Mouse (Mus musculus) retina, embryonic 14.5 days (tissue): ENCODE data around the gene Mthfd2.
A peak's percentile ranks its signal among the peaks of the same experiment; 100 is the strongest.

Experiments
- DNase-seq: peaks from one replicate; pipeline ENCODE4 v3.0.0-alpha.2; 2015; ENCODE audit warnings: low spot score

The Mthfd2 gene

DNA sequence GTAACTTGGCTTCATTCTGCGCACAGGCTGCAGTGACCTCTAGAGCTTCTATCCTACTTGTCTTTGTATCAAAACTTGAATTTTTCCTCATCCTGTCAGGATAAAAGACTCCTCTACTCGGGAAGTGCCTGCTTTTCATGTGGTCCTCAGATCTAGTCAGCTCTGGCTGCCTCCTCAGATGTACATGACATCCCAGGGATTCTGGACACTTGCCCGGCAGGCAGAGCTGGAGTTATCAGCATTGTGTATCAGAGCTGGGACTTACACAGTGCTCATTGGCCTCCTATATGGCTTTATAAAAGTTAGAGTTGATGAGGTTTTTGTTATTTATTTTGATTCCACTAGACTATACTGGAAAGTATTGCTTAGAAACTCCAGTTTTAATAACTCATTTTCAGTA is 15.7 kb upstream of the Mthfd2 start:
- DNase-seq = no peak

DNA sequence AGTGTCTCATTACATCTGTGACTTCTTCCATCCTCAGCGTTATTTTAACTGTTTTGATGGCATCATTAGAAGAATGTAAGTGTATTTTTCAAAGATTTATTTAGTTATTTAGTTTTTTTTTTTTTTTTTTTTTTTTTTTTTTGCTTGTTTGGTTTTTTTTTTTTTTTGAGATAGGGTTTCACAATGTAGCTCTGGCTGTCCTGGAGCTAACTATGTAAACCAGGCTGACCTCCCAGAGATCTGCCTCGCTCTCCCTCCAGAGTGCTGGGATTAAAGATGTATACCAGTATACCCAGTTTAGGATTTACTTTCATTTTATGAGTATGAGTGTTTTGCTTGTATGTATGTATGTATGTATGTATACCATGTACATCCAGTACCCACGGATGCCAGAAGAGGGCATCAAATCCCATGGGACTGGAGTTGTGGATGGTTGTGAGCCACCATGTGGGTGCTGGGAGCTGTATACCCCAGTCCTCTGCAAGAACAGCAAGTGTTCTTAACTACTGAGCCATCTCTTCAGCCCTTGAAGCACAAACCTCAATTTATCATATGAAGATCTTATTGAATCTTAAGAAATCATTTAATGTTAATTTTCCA is 2.0 kb upstream of the Mthfd2 start:
- DNase-seq = no peak

DNA sequence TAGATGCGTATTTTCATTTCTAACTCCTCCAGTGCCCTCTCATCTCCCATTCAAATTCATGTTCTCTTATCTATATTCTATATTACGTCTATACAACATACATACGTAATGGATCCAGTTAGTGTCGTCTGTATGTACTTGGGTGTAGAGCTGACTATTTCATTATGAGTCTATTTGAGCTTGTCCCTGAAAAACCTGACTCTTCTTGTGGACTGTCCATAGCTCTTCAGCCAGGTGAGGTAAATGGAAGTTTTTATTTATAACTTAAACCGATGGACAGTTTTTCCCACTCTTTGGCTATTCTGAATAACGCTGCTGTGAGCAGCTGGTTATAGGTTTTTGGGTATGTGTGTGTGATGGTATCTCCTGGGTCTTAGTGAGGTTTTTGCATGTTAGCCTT is 1.1 kb upstream of the Mthfd2 start:
- DNase-seq = no peak

DNA sequence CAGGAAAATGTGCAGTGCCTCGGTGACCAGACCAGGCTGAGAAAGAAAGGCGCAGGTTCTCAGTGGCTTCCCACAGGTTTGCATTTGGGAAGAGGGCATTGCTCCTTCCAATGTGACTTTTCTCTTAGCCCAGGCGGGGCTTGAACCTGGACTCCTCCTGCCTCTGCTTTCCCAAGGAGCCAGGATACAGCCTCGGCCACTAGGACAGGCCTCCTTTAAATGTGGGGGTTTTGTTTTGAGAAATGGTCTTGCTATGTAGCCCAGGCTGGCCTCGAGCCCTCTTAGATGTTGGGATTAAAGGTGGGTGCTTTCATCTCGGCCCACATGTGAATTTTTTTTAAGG is 657 bp upstream of the Mthfd2 start:
- no peak for DNase-seq

DNA sequence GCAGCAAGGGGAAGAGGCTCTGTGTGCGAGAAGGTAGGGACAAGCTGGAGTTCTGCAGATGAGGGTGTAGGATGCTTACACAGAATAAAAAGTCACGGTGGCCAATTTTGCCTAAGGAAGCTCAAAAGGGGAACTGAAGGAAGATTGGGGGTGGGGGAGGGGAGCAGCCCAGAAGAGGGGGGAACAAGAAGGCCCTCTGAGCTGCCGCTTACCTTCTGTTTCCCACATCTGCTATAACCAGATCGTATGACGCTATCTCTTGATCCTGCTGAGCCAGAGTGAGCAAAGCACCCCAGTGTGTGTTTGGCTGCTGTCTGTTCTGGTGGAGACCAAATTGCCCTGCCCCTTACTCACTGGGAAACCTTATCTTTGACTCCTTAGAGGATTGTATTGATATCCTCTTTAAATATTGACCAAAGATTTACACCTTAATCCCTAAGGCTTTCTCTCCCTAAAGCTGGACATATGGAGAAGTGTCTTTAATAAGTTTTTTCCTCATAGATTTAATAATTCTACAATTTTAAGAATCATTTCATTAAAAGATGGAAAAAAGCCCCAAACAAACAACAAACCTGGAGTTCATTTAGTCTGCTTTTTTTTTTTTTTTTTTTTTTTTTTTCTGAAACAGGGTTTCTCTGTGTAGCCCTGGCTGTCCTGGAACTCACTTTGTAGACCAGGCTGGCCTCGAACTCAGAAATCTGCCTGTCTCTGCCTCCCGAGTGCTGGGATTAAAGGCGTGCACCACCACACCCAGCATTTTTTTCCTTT is 1.9 kb downstream of the Mthfd2 start:
- no peak for DNase-seq

DNA sequence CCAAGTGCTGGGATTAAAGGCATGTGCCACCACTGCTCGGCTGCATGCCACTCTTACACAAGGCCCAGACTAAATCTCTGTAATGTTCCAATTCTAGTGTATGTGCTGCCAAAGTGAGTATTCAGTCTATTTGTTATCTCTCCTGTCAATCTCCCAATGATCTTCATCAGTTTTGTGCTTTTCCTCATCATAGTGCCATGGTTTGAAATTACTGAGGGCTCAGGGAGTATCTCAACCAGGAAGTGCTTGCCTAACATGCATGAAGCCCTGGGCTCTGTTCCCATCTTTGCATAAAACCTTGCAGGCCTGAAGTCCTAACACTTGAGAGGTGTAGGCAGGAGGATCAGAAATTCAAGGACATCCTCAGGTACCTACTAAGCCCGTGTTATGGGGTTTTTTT is 2.9 kb downstream of the Mthfd2 start:
- DNase-seq = no peak

DNA sequence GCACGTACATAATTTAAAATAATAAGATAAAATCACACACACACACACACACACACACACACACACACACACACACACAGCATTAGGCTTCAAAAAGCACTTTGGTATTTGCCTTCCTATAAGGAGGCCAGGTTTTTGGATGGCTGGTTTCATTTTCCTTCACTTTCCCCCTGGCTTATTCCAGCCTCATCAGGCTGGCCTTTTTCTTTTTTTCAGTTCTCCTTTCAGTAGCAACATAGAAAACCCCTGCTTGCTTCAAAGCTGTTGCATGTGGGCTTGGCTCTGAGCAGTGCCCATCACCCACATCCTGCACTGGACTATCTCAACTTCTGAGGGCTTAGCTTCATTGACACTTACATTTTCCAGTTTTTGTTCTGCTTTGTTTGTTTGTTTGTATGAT is 3.8 kb downstream of the Mthfd2 start:
- no peak for DNase-seq

DNA sequence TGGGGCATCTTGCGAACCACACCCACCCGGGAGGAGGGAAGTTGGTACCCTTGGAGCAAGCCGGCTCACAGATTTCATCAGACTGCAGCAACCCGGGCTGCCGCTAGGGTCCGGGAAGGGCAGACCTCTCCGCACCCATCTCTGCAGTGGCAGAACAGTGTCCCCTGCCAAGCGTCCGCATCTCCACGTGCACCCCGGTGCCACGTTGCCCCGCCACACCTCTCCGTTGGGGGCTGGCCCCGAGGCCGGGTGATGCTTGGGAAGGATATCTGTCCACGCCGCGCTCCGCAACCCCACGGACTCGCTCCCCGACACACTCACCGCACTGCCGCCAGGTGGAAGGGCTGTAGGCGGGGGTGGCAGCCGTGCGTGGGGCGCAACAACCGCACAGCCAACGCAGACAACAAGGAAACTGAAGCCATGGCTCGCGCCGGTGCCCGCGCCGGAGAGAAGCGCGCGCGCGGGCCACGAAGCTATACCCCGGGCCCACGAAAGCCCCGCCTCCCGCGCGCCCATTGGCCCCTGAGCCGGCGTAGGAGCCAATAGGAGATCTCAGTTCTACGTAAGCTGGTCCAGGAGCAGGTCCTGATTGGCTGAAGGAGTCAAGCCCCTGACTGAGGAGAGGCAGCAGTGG is 8.5 kb downstream of the Mthfd2 start:
- DNase-seq = peak; percentile 94

DNA sequence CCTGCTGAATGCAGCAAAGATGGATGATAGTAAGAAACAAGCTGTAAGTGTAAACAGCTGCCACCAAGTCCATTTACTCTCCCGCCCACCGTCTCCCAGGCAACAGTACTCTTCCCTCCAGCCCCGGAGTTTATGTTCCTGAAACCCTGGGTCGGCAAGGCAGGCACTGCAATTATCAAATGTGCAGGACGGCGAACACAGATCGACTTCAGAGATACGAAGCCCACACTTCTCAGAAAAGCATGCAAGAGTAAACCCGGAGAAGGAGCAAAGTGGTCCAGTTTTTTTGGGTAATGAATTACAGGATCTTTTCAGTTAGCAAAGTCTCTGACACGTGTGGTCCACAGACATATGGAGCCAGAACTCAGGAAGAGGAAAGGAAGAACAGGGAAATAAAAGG is 9.7 kb downstream of the Mthfd2 start:
- peak; percentile 29 for DNase-seq

DNA sequence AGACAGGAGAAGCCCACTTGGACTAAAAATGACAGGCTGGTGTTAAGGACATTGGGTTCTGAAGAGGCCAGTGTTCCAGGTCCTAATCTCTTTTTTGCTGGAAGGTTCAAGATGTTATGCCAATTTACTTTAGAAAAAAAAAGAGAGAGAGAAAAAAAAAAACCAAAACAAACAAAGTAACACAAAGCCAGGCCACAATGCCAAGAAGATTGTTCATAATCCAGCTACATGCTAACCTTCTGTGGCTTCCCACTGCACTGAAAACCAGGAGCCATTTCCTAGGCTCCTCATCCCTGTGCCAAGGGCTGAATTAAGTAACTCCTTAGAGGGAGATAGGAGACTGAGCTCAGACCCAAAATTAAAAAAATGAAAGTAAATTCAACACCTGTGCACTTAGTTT is 10.4 kb downstream of the Mthfd2 start:
- DNase-seq = no peak

DNA sequence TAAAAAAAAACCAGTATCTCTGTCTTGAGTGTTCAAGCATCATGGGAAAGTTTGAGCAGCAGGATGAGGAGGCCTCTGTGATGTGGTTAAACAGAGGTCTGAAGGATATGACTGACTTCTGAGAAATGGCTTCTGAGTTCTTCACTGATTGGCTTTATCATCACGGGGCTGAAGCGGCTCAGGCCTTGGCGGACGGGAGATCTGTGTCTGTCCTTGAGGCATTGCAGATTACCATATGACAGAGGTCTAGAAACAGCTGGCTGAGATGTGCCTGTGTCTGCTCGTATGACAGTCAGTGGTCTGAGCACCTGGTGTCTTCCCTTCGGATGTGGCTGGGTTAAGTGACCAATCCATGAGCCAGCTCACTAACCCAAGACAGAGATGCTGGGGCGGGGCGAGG is 13.2 kb downstream of the Mthfd2 start:
- DNase-seq = no peak

DNA sequence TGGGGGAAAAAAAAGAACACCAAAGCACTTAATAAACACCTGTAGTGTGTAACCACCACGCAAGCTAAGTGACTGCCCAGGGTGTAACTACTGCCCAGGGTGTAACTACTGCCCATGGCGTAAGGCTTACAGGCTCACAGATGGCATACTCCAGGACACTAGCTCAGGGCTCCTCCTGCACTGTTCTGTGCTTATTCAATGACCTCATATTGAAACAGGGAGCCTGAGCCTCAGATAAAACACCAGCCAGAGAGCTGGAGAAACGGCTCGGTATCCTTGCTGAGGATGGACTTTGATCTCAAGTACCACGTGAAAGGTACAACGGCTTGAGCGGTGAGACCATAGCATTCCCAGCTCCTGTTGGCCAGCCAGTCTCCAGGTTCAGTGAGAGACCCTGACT is 13.7 kb downstream of the Mthfd2 start:
- no peak for DNase-seq

DNA sequence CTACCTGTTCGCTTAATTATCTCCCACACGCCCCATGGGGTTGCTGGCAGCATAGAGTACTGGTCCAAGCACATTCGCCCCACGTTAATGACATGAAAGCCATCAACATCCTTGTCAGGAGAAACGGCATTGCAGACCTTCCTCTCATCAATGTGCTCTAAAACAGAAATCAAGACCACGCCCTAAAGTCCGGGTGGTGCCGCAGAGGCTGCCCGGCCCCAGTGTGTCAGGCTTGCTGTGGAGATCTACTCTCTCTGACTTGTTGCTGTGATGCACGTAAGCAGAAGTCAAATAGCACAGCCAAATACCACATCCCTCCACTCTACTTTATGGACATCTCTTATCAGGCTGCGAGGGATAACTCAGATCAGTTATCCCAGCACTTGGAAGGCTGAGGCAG is 14.5 kb downstream of the Mthfd2 start:
- no peak for DNase-seq

DNA sequence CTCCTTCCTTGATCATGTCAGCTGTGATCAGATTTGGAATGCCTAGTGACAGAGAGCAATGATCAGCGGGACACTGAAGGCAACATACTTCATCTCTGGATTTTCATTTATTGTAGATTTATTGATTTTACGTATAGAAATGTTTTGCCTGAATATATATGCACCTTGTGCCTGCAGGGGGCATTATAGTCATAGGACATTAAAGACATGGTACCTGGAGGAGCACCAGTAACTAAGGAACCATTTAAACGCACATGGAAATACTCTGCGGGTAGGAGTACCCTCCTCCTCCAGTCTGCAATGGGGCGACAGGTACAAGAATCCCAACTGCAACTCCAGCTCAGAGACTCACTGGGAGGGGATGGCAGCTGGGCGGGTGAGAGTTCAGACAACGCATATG is 16.7 kb downstream of the Mthfd2 start:
- DNase-seq = no peak

DNA sequence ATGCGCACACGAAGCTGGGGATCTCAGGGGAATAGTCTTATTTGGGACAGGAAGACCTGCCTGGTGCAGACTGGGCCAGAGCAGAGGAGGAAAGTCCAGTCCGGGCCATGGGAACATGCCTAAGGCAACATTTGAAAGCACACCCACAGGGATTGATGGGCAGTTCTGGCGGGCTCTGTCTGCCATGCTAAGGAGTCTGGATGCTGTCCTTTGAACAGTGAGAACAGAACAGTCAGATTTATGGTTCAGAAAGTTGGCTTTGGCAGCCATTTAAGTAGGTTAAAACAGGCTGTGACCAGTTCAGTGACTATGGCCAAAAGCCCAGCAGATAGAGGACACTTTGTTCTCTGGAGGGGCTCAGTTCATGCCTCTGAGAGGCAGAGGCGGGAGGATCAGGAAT is 23.4 kb downstream of the Mthfd2 start:
- no peak for DNase-seq

DNA sequence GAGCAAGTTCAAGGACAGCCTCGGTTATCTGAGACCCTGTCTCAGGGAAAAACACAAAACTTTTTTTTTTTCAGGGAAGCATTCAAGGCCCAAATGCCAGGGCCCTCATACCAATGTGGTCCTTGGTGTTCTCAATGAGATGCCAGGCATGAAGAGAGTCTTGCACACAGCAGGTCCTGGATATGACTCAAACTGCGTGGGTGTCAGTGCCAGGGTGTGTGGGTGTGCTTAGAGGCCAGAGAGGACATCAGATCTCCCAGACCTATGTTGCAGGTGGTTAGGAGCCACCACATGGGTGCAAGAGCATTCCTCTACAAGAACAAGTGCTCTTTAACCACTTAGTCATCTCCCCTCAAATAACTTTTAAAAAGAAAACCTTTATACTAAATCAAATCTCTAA is 24.4 kb downstream of the Mthfd2 start:
- no peak for DNase-seq

DNA sequence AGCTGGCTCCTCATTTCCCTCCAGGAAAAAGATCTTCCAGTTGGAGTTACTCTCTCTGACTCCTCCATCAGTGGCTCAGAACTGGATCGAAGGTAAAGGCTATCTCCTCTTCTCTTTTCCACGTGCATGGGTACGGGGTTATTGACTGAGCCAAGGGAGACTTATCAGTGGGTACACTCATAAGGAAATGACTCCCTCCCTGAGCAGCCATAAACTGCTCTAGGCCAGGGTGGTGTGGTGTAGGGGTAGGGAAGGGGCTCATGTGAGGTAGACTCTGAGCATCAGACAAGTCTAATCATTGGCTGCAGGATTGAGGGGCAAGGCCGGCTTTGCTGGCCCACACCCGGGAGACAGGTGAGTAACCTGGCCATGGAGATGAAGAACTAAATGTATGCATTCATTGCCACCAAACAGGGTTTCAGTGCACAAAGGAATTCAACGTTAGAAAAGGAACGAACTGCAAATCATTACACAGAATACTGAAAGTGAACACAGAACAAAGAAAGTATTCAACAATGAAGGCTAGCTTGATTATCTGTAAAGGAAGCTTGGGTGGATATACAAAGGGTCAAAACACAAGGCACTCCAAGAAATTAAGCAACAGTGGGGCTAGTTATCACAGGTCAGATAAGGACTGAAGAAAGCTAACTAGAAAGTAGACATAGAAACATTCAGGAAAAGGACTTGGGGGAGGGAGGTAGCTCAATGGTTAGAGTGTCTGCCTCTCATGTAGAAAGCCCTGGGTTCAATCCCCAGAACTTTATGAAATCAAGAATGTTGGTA is 25.1 kb downstream of the Mthfd2 start:
- DNase-seq = no peak

DNA sequence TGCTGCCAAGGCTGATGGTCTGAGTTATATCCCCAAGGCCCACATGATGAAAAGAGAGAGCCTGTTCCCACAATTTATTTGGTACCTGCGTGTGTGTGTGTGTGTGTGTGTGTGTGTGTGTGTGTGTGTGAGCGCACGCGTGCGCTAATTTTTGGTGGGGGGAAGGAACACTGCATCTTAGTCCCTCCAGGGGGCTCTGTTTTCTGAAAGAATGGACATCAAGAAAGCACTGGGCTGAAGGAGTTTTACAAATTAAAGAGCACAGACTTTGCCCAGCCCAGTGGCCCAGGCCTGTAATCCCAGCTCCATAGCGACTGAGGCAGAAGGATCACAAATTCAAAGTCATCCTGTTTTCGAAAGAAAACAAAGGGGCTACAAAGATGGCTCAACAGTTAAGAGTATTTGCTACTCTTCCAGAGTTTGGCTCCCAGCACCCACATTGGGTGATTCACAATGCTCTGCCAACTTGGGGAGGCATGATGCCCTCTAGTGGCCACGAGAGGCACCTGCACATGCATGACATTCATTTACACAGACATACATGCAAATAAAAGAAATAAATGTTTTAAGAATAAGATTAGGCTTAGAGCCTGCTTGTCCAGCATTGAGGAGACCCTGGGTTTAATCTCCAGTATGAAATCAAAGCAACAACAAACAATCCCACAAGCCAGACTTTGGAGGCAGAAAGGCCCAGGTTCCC is 45.3 kb downstream of the Mthfd2 start:
- DNase-seq = peak; percentile 38

DNA sequence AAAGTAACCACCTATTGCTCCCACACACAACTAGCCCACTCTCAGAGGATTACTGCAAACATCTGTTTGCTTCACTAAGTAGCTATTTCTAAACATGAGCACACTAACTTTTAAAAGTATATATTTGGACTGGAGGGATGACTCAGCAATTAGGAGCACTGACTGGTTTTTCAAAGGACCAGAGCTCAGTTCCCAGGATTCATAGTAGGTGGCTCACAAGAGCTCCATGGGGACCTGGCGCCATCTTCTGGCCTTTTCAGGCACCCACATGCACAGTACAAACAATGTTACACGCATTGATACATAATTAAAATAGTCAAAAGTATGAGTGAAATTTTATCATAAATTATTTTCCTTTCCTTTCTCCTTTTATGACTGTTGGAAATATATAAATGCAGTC is 46.8 kb downstream of the Mthfd2 start:
- DNase-seq = peak; percentile 67

DNA sequence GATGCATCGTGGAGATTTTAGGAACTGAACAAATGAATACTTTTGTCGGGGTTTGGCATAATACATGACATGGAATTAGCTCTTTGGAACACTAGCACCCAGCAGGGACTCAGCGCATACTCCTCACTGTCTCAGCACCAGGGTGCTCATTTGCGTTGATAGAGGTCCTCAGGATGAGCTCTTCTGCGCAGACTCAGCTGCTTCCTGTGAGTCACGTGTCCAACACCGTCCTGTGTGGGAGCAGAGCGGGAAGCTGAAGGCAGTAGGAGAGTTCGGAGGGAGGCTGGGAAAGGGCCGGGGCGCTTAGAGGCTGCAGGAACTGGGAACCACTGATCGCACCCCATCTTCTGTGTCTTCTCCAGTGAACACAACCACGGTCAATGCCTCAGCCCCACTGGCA is 48.6 kb downstream of the Mthfd2 start:
- no peak for DNase-seq

DNA sequence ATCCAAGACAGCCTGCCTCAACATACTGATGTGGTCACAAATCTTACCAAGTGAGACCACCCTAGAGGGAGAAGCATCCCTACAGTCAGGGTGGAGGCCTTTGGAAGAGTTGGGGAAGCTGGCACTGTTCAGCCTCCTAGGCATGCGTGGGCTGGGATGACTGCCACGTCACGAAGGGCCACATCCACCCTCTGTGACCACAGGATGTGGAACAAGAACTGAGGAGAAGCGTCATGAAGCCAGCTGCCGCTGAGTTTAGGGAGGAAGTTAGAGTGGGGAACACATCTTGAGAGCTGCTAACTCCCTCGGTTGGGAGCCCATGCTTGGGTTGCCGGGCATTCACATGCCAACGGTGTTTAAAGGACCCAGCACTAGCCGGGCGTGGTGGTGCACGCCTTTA is 52.0 kb downstream of the Mthfd2 start:
- DNase-seq = no peak
